Mouse (Mus musculus): Measurements from ENCODE around the gene Olfr115. TPM values are rescaled to one million over a fixed set of nuclear protein-coding genes. Genes with fewer than 3 reads are reported as not detected.

Olfr115 gene
- not detected in 2 replicates for polyA plus RNA-seq (2015; fragmentation: Nextera tagmentation; extraction: Ambion mirVana)

GRCm38 (mm10) chr17:37627009-37627408 is at the start of gene Olfr115, which contains the start of gene Olfr116:
Gene Olfr115, minus strand, starts transcription at chr17:37627109.
Gene Olfr116, minus strand, starts transcription at chr17:37627199.
- Histone ChIP-seq H3K27ac (no peak within 1 kb of the TSS), H3K4me2 (no peak within 1 kb of the TSS), H3K9me3 (no peaks in the 10 kb centered on the region), H3K4me1 (no peaks in the 10 kb centered on the region), H3K4me3 (replicated peaks) (no peak within 1 kb of the TSS), H3K27me3 (replicated peaks) (no peaks in the 10 kb centered on the region), H3K36me3 (no peaks in the 10 kb centered on the region), H3K9ac (no peak within 1 kb of the TSS)
- ATAC-seq (ENCODE audit: insufficient read depth, low FRiP score, low read depth), result no peak
- WGBS, result 75% methylated on average over 2 of the region's 2 CpGs

- 54% methylated on average over 2 of the region's 2 CpGs for WGBS
- Histone ChIP-seq H3K4me1 (no peaks in the 10 kb centered on the region), H3K4me2 (no peak within 1 kb of the TSS), H3K36me3 (no peaks in the 10 kb centered on the region), H3K27ac (no peak within 1 kb of the TSS), H3K9me3 (no peaks in the 10 kb centered on the region), H3K9ac (no peak within 1 kb of the TSS), H3K4me3 (replicated peaks) (no peak within 1 kb of the TSS), H3K27me3 (replicated peaks) (no peaks in the 10 kb centered on the region)
- no peak for ATAC-seq (ENCODE audit: insufficient read depth, low FRiP score, low read depth)
These were observed 39.8 kb upstream of the Olfr115 start, which contains the start of gene Olfr118 for GRCm38 (mm10) chr17:37666688-37667087. Gene Olfr118, plus strand, starts transcription at chr17:37666988.

GRCm38 (mm10) chr17:37663682-37664081 is 36.8 kb upstream of the Olfr115 start, which contains the start of gene Olfr117:
Gene Olfr117, minus strand, starts transcription at chr17:37663782.
- Histone ChIP-seq H3K36me3 (no peaks in the 10 kb centered on the region), H3K4me3 (replicated peaks) (no peak within 1 kb of the TSS), H3K27ac (no peak within 1 kb of the TSS), H3K27me3 (replicated peaks) (no peaks in the 10 kb centered on the region), H3K4me2 (no peak within 1 kb of the TSS), H3K9me3 (no peaks in the 10 kb centered on the region), H3K9ac (no peak within 1 kb of the TSS), H3K4me1 (no peaks in the 10 kb centered on the region)
- 64% methylated on average over 1 of the region's 1 CpGs for WGBS
- ATAC-seq (ENCODE audit: insufficient read depth, low FRiP score, low read depth), result no peak

DNA sequence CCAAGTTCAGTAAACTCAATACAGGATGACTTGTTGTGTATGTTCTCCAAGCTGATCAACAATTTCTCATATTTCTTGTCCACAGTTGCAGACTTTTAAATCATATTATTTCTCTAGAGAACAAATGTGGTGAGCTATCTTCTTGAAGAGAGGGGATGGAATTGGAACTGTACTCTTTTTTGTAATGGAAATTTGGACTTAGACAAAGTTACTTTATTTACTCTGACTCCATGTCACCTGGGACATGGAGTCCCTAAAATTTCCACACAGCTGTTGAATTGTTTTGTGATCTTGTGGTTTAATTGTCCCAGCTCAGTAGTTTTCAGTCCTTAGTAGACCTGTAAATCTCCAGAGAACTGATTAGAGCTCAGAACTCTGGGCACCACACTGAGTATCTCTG is 34.3 kb downstream of the Olfr115 start, which contains the start of gene Olfr114:
Gene Olfr114, minus strand, starts transcription at position 101 of the 400 bp plus-strand sequence.
- no peaks in the 10 kb centered on the region for H3K27me3 ChIP-seq (replicated peaks)
- H3K27ac ChIP-seq, result no peak within 1 kb of the TSS
- no peaks in the 10 kb centered on the region for H3K36me3 ChIP-seq
- no peak for ATAC-seq (ENCODE audit: insufficient read depth, low FRiP score, low read depth)
- H3K4me2 ChIP-seq, result no peak within 1 kb of the TSS
- H3K4me3 ChIP-seq (replicated peaks), result no peak within 1 kb of the TSS
- H3K4me1 ChIP-seq, result no peaks in the 10 kb centered on the region
- H3K9ac ChIP-seq, result no peak within 1 kb of the TSS
- no peaks in the 10 kb centered on the region for H3K9me3 ChIP-seq

- Histone ChIP-seq H3K9ac (no peak within 1 kb of the TSS), H3K27me3 (replicated peaks) (no peaks in the 10 kb centered on the region), H3K9me3 (no peaks in the 10 kb centered on the region), H3K4me1 (no peaks in the 10 kb centered on the region), H3K27ac (no peak within 1 kb of the TSS), H3K4me2 (no peak within 1 kb of the TSS), H3K36me3 (no peaks in the 10 kb centered on the region), H3K4me3 (replicated peaks) (no peak within 1 kb of the TSS)
- no peak for ATAC-seq (ENCODE audit: insufficient read depth, low FRiP score, low read depth)
These were observed 49.3 kb downstream of the Olfr115 start, which contains the start of gene Olfr113 for GRCm38 (mm10) chr17:37577563-37577962. Gene Olfr113, minus strand, starts transcription at chr17:37577663.

- H3K27me3 ChIP-seq (replicated peaks), result no peaks in the 10 kb centered on the region
- H3K9me3 ChIP-seq, result no peaks in the 10 kb centered on the region
- H3K4me3 ChIP-seq (replicated peaks), result no peak within 1 kb of the TSS
- H3K4me1 ChIP-seq, result no peaks in the 10 kb centered on the region
- no peak within 1 kb of the TSS for H3K9ac ChIP-seq
- no peak within 1 kb of the TSS for H3K4me2 ChIP-seq
- H3K36me3 ChIP-seq, result no peaks in the 10 kb centered on the region
- H3K27ac ChIP-seq, result no peak within 1 kb of the TSS
- no peak for ATAC-seq (ENCODE audit: insufficient read depth, low FRiP score, low read depth)
These were observed 57.6 kb downstream of the Olfr115 start, which contains the start of gene Olfr112 for GRCm38 (mm10) chr17:37569351-37569750. Gene Olfr112, minus strand, starts transcription at chr17:37569451.

Other genes starting within 250 kb of the Olfr115 start
- gene Olfr105-ps, start 248.1 kb downstream of the Olfr115 start, polyA plus RNA-seq (2015; fragmentation: Nextera tagmentation; extraction: Ambion mirVana), result not detected in 2 replicates
- not detected in 2 replicates for gene Olfr106-ps, start 236.7 kb downstream of the Olfr115 start, polyA plus RNA-seq (2015; fragmentation: Nextera tagmentation; extraction: Ambion mirVana)
- not detected in 2 replicates for gene Olfr107, start 227.9 kb downstream of the Olfr115 start, polyA plus RNA-seq (2015; fragmentation: Nextera tagmentation; extraction: Ambion mirVana)
- not detected in 2 replicates for gene Olfr108, start 181.6 kb downstream of the Olfr115 start, polyA plus RNA-seq (2015; fragmentation: Nextera tagmentation; extraction: Ambion mirVana)
- gene Olfr109, start 168.2 kb downstream of the Olfr115 start, polyA plus RNA-seq (2015; fragmentation: Nextera tagmentation; extraction: Ambion mirVana), result not detected in 2 replicates
- not detected in 2 replicates for gene H2-M2, start 143.6 kb downstream of the Olfr115 start, polyA plus RNA-seq (2015; fragmentation: Nextera tagmentation; extraction: Ambion mirVana)
- not detected in 2 replicates for gene Olfr110, start 134.6 kb downstream of the Olfr115 start, polyA plus RNA-seq (2015; fragmentation: Nextera tagmentation; extraction: Ambion mirVana)
- gene Olfr111, start 119.1 kb downstream of the Olfr115 start, polyA plus RNA-seq (2015; fragmentation: Nextera tagmentation; extraction: Ambion mirVana), result not detected in 2 replicates
- not detected in 2 replicates for gene Olfr112, start 57.7 kb downstream of the Olfr115 start, polyA plus RNA-seq (2015; fragmentation: Nextera tagmentation; extraction: Ambion mirVana)
- not detected in 2 replicates for gene Olfr113, start 49.4 kb downstream of the Olfr115 start, polyA plus RNA-seq (2015; fragmentation: Nextera tagmentation; extraction: Ambion mirVana)
- gene Olfr114, start 34.4 kb downstream of the Olfr115 start, polyA plus RNA-seq (2015; fragmentation: Nextera tagmentation; extraction: Ambion mirVana), result not detected in 2 replicates
- not detected in 2 replicates for gene Olfr116, start 90 bp upstream of the Olfr115 start, polyA plus RNA-seq (2015; fragmentation: Nextera tagmentation; extraction: Ambion mirVana)
- not detected in 2 replicates for gene Olfr117, start 36.7 kb upstream of the Olfr115 start, polyA plus RNA-seq (2015; fragmentation: Nextera tagmentation; extraction: Ambion mirVana)
- not detected in 2 replicates for gene Olfr118, start 39.9 kb upstream of the Olfr115 start, polyA plus RNA-seq (2015; fragmentation: Nextera tagmentation; extraction: Ambion mirVana)
- gene Olfr119, start 69.5 kb upstream of the Olfr115 start, polyA plus RNA-seq (2015; fragmentation: Nextera tagmentation; extraction: Ambion mirVana), result not detected in 2 replicates
- gene Olfr120, start 94.7 kb upstream of the Olfr115 start, polyA plus RNA-seq (2015; fragmentation: Nextera tagmentation; extraction: Ambion mirVana), result not detected in 2 replicates
- not detected in 2 replicates for gene Olfr121, start 121.7 kb upstream of the Olfr115 start, polyA plus RNA-seq (2015; fragmentation: Nextera tagmentation; extraction: Ambion mirVana)
- gene Olfr122, start 141.5 kb upstream of the Olfr115 start, polyA plus RNA-seq (2015; fragmentation: Nextera tagmentation; extraction: Ambion mirVana), result not detected in 2 replicates
- not detected in 2 replicates for gene Olfr123, start 166.4 kb upstream of the Olfr115 start, polyA plus RNA-seq (2015; fragmentation: Nextera tagmentation; extraction: Ambion mirVana)
- gene Olfr124, start 172.8 kb upstream of the Olfr115 start, polyA plus RNA-seq (2015; fragmentation: Nextera tagmentation; extraction: Ambion mirVana), result not detected in 2 replicates
- not detected in 2 replicates for gene Olfr125, start 205.8 kb upstream of the Olfr115 start, polyA plus RNA-seq (2015; fragmentation: Nextera tagmentation; extraction: Ambion mirVana)
- gene Olfr126, start 220.4 kb upstream of the Olfr115 start, polyA plus RNA-seq (2015; fragmentation: Nextera tagmentation; extraction: Ambion mirVana), result not detected in 2 replicates

All from stomach, embryonic 15.5 days (tissue).